Mouse (Mus musculus): ENCODE data around the gene Selenbp1. TPM values are rescaled to one million over a fixed set of nuclear protein-coding genes. Genes with fewer than 3 reads are reported as not detected.

Gene Selenbp1
- polyA plus RNA-seq (2017; shearing (Covaris generic)): 2.3 TPM

GRCm38 (mm10) chr3:94932809-94933564, at the start of gene Selenbp1:
Selenbp1 (plus strand) TSS chr3:94933056.

DNA sequence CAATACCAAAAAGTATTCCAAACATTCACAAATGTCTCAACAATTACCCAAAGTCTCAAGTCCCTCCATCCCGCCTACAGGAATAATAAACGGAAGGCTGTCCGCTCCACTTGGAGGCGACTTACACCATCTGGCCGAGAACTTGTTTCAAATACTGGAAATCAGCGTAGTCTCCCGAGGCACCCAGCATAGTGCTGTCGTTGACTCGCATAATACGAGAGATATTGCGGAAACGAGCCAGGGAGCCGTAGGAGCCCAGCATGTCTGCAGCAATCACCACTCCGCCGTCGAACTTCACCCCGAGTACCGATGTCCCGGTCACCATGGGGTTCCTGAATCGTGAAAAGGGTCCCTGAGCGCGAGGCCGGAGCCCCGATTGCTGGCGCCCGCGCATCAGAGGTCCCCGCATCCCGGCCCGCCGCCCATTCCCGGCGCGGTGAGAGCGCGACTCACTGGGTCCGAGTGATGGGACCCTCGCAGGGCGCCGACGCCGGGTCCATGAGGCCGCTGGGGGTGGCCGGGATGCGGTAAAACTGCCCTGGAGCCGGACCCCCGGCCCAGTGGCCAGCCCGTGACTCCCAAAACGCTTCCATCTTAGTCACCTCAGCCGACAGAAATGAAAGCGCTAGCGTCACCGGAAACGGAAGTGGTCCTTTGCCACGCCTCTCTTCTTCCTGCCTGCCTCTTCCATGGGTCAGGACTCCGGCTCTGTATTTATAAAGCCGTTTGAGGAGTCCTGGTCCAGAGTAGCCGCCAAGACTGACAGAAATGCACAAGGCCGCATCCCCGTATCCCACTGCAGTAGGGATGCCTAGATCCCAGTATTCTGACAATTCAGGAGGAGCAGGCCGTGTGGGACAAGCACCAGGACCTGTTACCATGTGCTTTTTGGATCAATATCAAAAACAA, 46.3 kb upstream of the Selenbp1 start, which contains the start of gene Psmb4:
Psmb4 (minus strand) TSS at position 646 of the 909 bp plus-strand sequence.

GRCm38 (mm10) chr3:94953764-94954616, 21.1 kb downstream of the Selenbp1 start, which contains the start of gene Rfx5:
Rfx5 (plus strand) TSS chr3:94954075.

DNA sequence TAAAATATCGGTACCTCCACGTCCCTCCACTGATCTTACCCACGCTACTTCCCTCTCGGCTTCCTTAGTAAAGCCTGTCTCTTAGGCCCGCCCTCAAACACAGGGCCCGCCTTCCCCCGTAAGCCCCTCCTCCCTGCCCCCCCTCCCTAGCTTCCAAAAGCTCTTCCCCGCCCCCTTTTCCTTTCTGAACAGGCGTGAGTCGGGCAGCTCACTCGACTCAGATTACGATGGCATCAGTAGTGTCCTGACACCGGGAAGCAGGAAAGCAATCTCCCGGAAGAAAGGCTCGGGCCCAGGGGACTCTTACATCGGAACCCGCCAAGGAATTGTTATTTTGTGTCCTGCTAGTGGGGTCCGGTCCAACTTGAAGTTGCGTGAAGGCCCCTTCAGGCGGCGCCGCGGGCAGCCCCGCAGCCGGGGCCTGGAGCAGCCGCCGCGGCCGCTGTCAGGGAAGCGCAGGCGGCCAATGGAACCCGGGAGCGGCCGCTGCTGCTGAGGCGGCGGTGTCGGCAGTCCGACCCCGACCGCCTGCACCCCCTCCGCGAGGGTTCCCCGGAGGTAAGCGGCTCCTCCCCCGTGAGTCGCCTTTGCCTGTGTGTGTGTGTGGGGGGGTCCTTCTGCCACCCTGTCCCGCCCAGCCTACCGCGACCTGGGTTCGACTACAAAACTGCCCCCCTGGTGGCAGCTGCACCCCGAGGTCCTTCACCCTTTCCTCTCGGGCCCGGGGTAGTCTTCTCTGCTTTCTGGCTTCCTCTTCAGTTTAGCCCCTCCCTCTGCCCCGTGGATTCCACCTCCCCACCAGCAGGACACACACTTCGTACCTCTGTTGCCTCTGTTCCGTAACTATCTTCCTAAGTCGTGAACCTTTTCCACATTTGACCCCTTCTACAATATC, 41.9 kb downstream of the Selenbp1 start, which contains the start of gene Pi4kb:
Pi4kb (plus strand) TSS at position 204 of the 895 bp plus-strand sequence.

Other genes with a start within 250 kb of the Selenbp1 start
- not detected for gene Selenbp2, start 239.5 kb upstream of the Selenbp1 start, polyA plus RNA-seq (2017; shearing (Covaris generic))
- gene Cgn, start 146.6 kb upstream of the Selenbp1 start, polyA plus RNA-seq (2017; shearing (Covaris generic)): 0.09 TPM
- gene Pogz, start 95.5 kb upstream of the Selenbp1 start, polyA plus RNA-seq (2017; shearing (Covaris generic)): 25.1 TPM
- 270 TPM for gene Psmb4, start 46.1 kb upstream of the Selenbp1 start, polyA plus RNA-seq (2017; shearing (Covaris generic))
- gene Rfx5, start 21.0 kb downstream of the Selenbp1 start, polyA plus RNA-seq (2017; shearing (Covaris generic)): 10.3 TPM
- 19.5 TPM for gene Pi4kb, start 41.7 kb downstream of the Selenbp1 start, polyA plus RNA-seq (2017; shearing (Covaris generic))
- 51.6 TPM for gene Zfp687, start 82.4 kb downstream of the Selenbp1 start, polyA plus RNA-seq (2017; shearing (Covaris generic))
- 282 TPM for gene Psmd4, start 109.6 kb downstream of the Selenbp1 start, polyA plus RNA-seq (2017; shearing (Covaris generic))
- 47.5 TPM for gene Pip5k1a, start 173.9 kb downstream of the Selenbp1 start, polyA plus RNA-seq (2017; shearing (Covaris generic))
- 87.8 TPM for gene Vps72, start 178.0 kb downstream of the Selenbp1 start, polyA plus RNA-seq (2017; shearing (Covaris generic))
- 1.5 TPM for gene Tmod4, start 191.4 kb downstream of the Selenbp1 start, polyA plus RNA-seq (2017; shearing (Covaris generic))
- 86.6 TPM for gene Scnm1, start 201.0 kb downstream of the Selenbp1 start, polyA plus RNA-seq (2017; shearing (Covaris generic))
- 34.5 TPM for gene Lysmd1, start 201.0 kb downstream of the Selenbp1 start, polyA plus RNA-seq (2017; shearing (Covaris generic))
- 252 TPM for gene Tnfaip8l2, start 209.3 kb downstream of the Selenbp1 start, polyA plus RNA-seq (2017; shearing (Covaris generic))
- gene Sema6c, start 227.4 kb downstream of the Selenbp1 start, polyA plus RNA-seq (2017; shearing (Covaris generic)): 2.3 TPM